Mouse (Mus musculus): ENCODE results near the gene Zfp653. TPM values are rescaled to one million over a fixed set of nuclear protein-coding genes. Genes with fewer than 3 reads are reported as not detected.
A peak's percentile ranks its signal among the peaks of the same experiment; 100 is the strongest.

Zfp653 gene
- total and polyA plus RNA-seq, 2 experiments = 2.9 to 13.0 TPM

DNA sequence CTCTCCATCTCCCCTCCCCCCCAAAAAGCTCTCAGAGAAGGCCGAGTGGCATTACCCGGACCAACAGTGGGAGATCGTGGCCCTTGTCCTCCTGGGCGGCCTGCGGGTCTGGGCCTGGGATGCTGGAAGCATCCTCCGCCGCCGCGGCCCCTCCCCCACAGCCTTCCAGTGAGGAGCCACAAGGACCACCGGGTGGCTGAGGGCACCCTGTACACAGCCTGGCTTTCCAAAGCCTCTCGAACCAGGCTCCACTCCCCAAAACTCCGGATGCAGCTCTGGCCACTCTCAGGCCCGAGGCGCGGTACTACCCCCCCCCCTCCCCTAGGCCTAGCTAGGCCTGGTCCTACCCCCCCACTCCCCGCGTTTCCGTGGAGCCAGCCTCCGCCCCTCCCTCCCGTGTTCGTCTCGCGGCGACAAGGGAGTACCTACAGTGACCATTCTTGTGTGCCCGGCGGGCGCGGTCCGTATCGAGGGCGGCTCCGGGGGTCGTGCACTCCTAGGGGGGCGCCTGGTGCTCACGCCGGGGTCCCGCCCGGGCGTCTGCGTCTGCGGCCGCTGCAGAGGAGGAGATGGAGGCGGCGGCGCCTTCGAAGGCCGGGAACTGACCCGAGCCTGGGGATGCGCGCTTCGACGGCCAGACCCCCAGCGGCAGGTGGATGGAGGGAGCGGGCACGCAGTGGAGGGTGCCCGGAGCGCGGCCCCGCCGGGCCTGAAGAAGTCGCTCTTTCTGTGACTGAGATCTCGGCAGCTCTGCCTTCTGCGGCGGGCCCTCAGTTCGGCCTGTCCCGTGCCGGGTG is 19.8 kb downstream of the Zfp653 start:
- H3K79me2 ChIP-seq (ENCODE audit: control insufficient read depth, insufficient read depth, low read length) = no peaks in the 10 kb centered on the region
- no peaks in the 10 kb centered on the region for H3K36me3 ChIP-seq (ENCODE audit: control insufficient read depth, insufficient read depth, low read length)
- peaks cover 6% of the 10 kb centered on the region; the same call in 1 of the 2 replicates for H3K4me1 ChIP-seq (ENCODE audit: control insufficient read depth, insufficient read depth, low read length)
- no peak for DNase-seq (ENCODE audit: extremely low read depth, low read depth, low spot score)
- no peak overlapping the region for H3K27ac ChIP-seq (replicated peaks; ENCODE audit: insufficient read depth, low read depth, low read length)
- TF ChIP-seq CTCF (IDR thresholded peaks at IDR 0.05; ENCODE audit: low read depth, low read length) (no peak), POLR2A (IDR thresholded peaks at IDR 0.05; ENCODE audit: extremely low read depth, insufficient read depth, low read length) (no peak)
- no peak overlapping the region for H3K9ac ChIP-seq (ENCODE audit: low read depth, low read length)
- WGBS = 5% methylated on average over 63 of the region's 67 CpGs
- no peak overlapping the region for H3K4me3 ChIP-seq (ENCODE audit: insufficient read depth, low read depth, low read length)
- H3K27me3 ChIP-seq (ENCODE audit: control insufficient read depth, insufficient read depth, low read length) = peaks cover 19% of the 10 kb centered on the region

DNA sequence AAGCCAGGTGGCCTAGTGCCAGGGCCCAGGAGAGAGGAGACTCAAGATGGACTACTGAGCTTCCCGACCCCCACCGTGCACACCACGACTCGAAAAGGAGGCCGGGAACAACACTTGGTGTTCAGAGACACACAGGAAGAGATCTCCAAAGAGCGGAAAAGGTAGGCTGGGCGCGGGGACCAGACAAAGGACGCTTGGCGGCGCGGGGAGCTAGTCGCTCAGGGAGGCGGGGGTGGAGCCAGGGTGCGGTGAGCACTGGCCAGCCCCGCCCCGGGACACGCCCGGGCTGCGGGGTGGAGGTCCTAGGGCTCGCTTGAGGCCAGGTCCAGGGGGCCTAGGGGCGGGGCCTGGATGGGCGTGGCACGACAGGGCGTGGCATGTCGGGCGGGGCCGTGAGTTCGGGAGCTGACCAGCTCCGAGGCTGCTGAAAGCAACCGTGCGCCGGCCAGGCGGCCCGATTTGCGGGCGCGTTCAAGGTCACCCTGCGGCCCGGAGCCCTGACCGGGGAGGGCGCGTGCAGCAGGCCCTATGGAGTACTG is 20.8 kb downstream of the Zfp653 start:
- Histone ChIP-seq H3K4me1 (ENCODE audit: control insufficient read depth, insufficient read depth, low read length) (0 out of 2 replicates have a peak, but pooled peaks cover 2% of the 10 kb centered on the region), H3K9ac (ENCODE audit: low read depth, low read length) (no peak overlapping the region), H3K27ac (replicated peaks; ENCODE audit: insufficient read depth, low read depth, low read length) (no peak overlapping the region), H3K79me2 (ENCODE audit: control insufficient read depth, insufficient read depth, low read length) (no peaks in the 10 kb centered on the region), H3K27me3 (ENCODE audit: control insufficient read depth, insufficient read depth, low read length) (peaks cover 19% of the 10 kb centered on the region), H3K4me3 (ENCODE audit: insufficient read depth, low read depth, low read length) (peak overlapping the region; percentile 6; the same call in 1 of the 2 replicates), H3K36me3 (ENCODE audit: control insufficient read depth, insufficient read depth, low read length) (no peaks in the 10 kb centered on the region)
- DNase-seq (ENCODE audit: extremely low read depth, low read depth, low spot score) = no peak
- 7% methylated on average over 43 of the region's 43 CpGs for WGBS
- TF ChIP-seq CTCF (IDR thresholded peaks at IDR 0.05; ENCODE audit: low read depth, low read length) (no peak), POLR2A (IDR thresholded peaks at IDR 0.05; ENCODE audit: extremely low read depth, insufficient read depth, low read length) (no peak)

DNA sequence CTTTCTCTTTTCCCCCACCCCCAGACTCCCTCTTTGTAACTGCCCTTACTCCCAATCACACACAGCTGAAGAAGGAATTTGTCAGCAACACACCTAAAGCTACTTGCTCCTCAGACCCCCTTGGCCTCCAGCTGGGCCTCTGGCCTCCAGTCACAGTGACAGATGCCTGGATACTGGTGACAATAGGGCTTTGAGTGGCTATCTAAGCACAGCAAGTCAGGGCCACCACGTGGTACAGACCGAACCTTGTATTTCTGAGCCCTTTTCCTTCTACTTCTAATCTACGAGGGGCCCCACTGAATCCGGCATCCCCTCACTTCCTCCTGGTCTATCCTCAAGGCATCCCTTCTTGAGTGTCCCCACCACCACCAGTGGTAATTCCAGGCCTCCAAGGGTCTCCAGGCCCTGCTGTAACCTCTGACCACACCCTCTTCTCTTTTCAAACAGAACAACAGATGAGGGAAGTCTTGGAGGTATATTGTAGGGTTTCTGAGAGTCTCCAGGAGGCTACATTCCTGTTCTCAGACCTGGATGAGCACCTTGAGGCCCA is 21.4 kb downstream of the Zfp653 start:
- Histone ChIP-seq H3K36me3 (ENCODE audit: control insufficient read depth, insufficient read depth, low read length) (no peaks in the 10 kb centered on the region), H3K27ac (replicated peaks; ENCODE audit: insufficient read depth, low read depth, low read length) (no peak overlapping the region), H3K27me3 (ENCODE audit: control insufficient read depth, insufficient read depth, low read length) (peaks cover 19% of the 10 kb centered on the region), H3K4me1 (ENCODE audit: control insufficient read depth, insufficient read depth, low read length) (no peaks in the 10 kb centered on the region), H3K4me3 (ENCODE audit: insufficient read depth, low read depth, low read length) (no peak overlapping the region), H3K9ac (ENCODE audit: low read depth, low read length) (no peak overlapping the region), H3K79me2 (ENCODE audit: control insufficient read depth, insufficient read depth, low read length) (no peaks in the 10 kb centered on the region)
- 71% methylated on average over 4 of the region's 4 CpGs for WGBS
- no peak for DNase-seq (ENCODE audit: extremely low read depth, low read depth, low spot score)
- no peak for TF ChIP-seq POLR2A (IDR thresholded peaks at IDR 0.05; ENCODE audit: extremely low read depth, insufficient read depth, low read length)
- no peak for TF ChIP-seq CTCF (IDR thresholded peaks at IDR 0.05; ENCODE audit: low read depth, low read length)

DNA sequence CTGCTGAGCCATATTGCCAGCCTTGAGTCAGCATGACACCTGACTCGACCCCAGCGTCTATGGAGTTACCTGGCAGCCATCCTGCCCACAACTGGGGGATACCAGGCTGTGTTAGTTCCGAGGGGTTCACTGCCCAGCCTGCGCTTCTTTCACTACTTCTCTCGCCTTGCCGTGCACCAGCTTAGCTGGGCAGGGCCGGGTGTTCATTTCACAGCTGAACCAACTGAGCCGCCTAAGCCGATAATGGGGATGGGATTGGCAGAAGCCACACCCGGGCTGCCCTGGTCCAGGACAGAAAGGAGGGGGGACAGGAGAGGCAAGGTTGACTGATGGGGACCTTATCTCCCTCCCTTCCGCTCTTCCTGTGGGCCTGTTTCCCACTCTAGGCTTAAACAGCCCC is 21.9 kb downstream of the Zfp653 start:
- TF ChIP-seq POLR2A (IDR thresholded peaks at IDR 0.05; ENCODE audit: extremely low read depth, insufficient read depth, low read length) (no peak), CTCF (IDR thresholded peaks at IDR 0.05; ENCODE audit: low read depth, low read length) (no peak)
- 75% methylated on average over 11 of the region's 11 CpGs for WGBS
- peaks cover 19% of the 10 kb centered on the region for H3K27me3 ChIP-seq (ENCODE audit: control insufficient read depth, insufficient read depth, low read length)
- no peaks in the 10 kb centered on the region for H3K79me2 ChIP-seq (ENCODE audit: control insufficient read depth, insufficient read depth, low read length)
- no peaks in the 10 kb centered on the region for H3K4me1 ChIP-seq (ENCODE audit: control insufficient read depth, insufficient read depth, low read length)
- DNase-seq (ENCODE audit: extremely low read depth, low read depth, low spot score) = no peak
- H3K4me3 ChIP-seq (ENCODE audit: insufficient read depth, low read depth, low read length) = no peak overlapping the region
- H3K36me3 ChIP-seq (ENCODE audit: control insufficient read depth, insufficient read depth, low read length) = no peaks in the 10 kb centered on the region
- no peak overlapping the region for H3K27ac ChIP-seq (replicated peaks; ENCODE audit: insufficient read depth, low read depth, low read length)
- H3K9ac ChIP-seq (ENCODE audit: low read depth, low read length) = no peak overlapping the region

DNA sequence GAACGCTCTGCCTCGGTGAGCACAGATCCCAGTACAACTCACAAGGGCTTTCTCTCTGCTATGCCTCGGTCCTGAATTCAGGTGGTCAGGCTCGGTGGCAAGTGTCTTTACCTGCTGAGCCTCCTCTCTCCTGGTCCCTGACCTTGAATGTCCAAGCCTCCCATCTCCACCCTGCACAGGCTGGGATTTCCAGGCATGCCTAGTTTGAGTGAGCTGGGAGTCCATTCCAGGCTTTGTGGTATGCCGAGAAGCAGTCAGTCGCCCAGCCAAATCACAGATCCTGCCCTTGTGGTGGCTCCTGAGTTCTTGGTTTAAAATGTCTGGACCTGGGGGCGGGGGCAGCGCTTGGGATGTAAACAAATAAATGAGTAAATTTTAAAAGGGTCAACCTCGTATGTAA is 23.8 kb downstream of the Zfp653 start:
- no peak for TF ChIP-seq POLR2A (IDR thresholded peaks at IDR 0.05; ENCODE audit: extremely low read depth, insufficient read depth, low read length)
- TF ChIP-seq CTCF (IDR thresholded peaks at IDR 0.05; ENCODE audit: low read depth, low read length) = no peak

More for the DNA sequence above, 23.8 kb downstream of the Zfp653 start:
- Histone ChIP-seq H3K4me3 (ENCODE audit: insufficient read depth, low read depth, low read length) (no peak overlapping the region), H3K36me3 (ENCODE audit: control insufficient read depth, insufficient read depth, low read length) (no peaks in the 10 kb centered on the region), H3K27ac (replicated peaks; ENCODE audit: insufficient read depth, low read depth, low read length) (no peak overlapping the region), H3K79me2 (ENCODE audit: control insufficient read depth, insufficient read depth, low read length) (no peaks in the 10 kb centered on the region), H3K27me3 (ENCODE audit: control insufficient read depth, insufficient read depth, low read length) (peaks cover 19% of the 10 kb centered on the region), H3K9ac (ENCODE audit: low read depth, low read length) (no peak overlapping the region), H3K4me1 (ENCODE audit: control insufficient read depth, insufficient read depth, low read length) (no peaks in the 10 kb centered on the region)
- no peak for DNase-seq (ENCODE audit: extremely low read depth, low read depth, low spot score)
- WGBS = 57% methylated on average over 9 of the region's 9 CpGs
